In genomic region chr12:13497211-13497610, GRCm38 (mm10) we compare ENCODE assay signal across 19 mouse cellular contexts.
A peak's percentile ranks its signal among the peaks of the same experiment; 100 is the strongest.
DNase-seq lines count a peak whose midpoint lies in the region; ATAC-seq lines count a peak whose summit lies in the region.
"Had no signal": no experiment of that assay in that cellular context is flagged by ENCODE, and none has a peak within 500 bp of the region (broad histone marks: within the 10 kb centered on the region; RNA-seq: fewer than 3 reads in every experiment).

No protein-coding gene starts in this region.

- H3K9me3 ChIP-seq in heart, embryonic 10.5 days: no peaks in the 10 kb centered on the region
- H3K9me3 ChIP-seq: G1E had no signal

- no peak overlapping the region for H3K4me3 ChIP-seq in heart, embryonic 10.5 days

- no peak for DNase-seq in frontal cortex, adult 2 months (ENCODE audit: extremely low spot score in 1 of 2, low spot score in 1 of 2)
- peak; percentile 61 for DNase-seq in heart, adult 11 months
- DNase-seq in heart, embryonic 10.5 days (ENCODE audit: low spot score): no peak
- DNase-seq: adrenal gland, adult 2 months; adrenal gland, adult 8-10 months; adrenal gland, postnatal 10 days; adrenal gland, postnatal 14 days; adrenal gland, postnatal 25 days; adrenal gland, postnatal 36 days; B cell, adult 2 months; cerebellum, adult 11 months; cerebellum, adult 11-12 months; cerebellum, adult 18-20 months had no signal

- H3K27me3 ChIP-seq in heart, embryonic 10.5 days (ENCODE audit: insufficient read depth, poor library complexity, severe bottlenecking): no peaks in the 10 kb centered on the region
- H3K27me3 ChIP-seq: CH12.LX, Patski had no signal

- H3K36me3 ChIP-seq in heart, embryonic 10.5 days: no peaks in the 10 kb centered on the region

- H3K27ac ChIP-seq in heart, embryonic 10.5 days: no peak overlapping the region

- WGBS in heart, embryonic 10.5 days: 81% methylated on average over 6 of the region's 6 CpGs

- no peaks in the 10 kb centered on the region for H3K4me1 ChIP-seq in heart, embryonic 10.5 days

- ATAC-seq in frontal cortex, adult (ENCODE audit: low TSS enrichment): peak; percentile 64
- ATAC-seq: activated CD4-positive, CD25-positive, alpha-beta regulatory T cell, adult 4 months; CD4-positive, CD25-positive, alpha-beta regulatory T cell, adult 4 months; Patski had no signal
